Mouse (Mus musculus) kidney, postnatal 0 days (tissue): ENCODE data around the gene 9130409I23Rik. TPM values are rescaled to one million over a fixed set of nuclear protein-coding genes. Genes with fewer than 3 reads are reported as not detected.

Experiments used
- ATAC-seq: fragments of 200-750 bp; cut with Nextera tagmentation; replicated peaks from 2 replicates; pipeline ENCODE4 v1.8.0; 2017; ENCODE audit warnings: low read depth, moderate number of reproducible peaks, moderate TSS enrichment, moderate library complexity; ENCODE audit not compliant: low FRiP score
- DNase-seq: peaks from one replicate; pipeline ENCODE4 v3.0.0-alpha.2; 2016; ENCODE audit warnings: low spot score
- H3K27ac ChIP-seq: fragments of 300-500 bp; sonication (generic); 2 replicates; pipeline ENCODE4 v1.5.1; 2014; ENCODE audit warnings: mild to moderate bottlenecking
- H3K27me3 ChIP-seq: fragments of 300-500 bp; sonication (generic); 2 replicates; pipeline ENCODE4 v1.6.1; 2014; ENCODE audit warnings: low read length, mixed read lengths; ENCODE audit not compliant: insufficient read depth
- H3K36me3 ChIP-seq: fragments of 300-500 bp; sonication (generic); 2 replicates; pipeline ENCODE4 v1.6.1; 2014; ENCODE audit warnings: low read length, mixed read lengths; ENCODE audit not compliant: insufficient read depth
- H3K4me1 ChIP-seq: fragments of 300-500 bp; sonication (generic); replicated peaks from 2 replicates; pipeline ENCODE4 v1.6.1; 2014; ENCODE audit warnings: antibody characterized with exemption, low read length, mixed read lengths; ENCODE audit not compliant: insufficient read depth
- H3K4me2 ChIP-seq: fragments of 300-500 bp; sonication (generic); 2 replicates; pipeline ENCODE4 v1.6.1; 2014; ENCODE audit warnings: mild to moderate bottlenecking, low read length, moderate library complexity, mixed read lengths
- H3K4me3 ChIP-seq: fragments of 300-500 bp; sonication (generic); replicated peaks from 2 replicates; pipeline ENCODE4 v1.5.1; 2014; ENCODE audit warnings: low read depth, low read length
- H3K9ac ChIP-seq: fragments of 300-500 bp; sonication (generic); 2 replicates; pipeline ENCODE4 v1.6.1; 2014; ENCODE audit warnings: low read depth, low read length
- H3K9me3 ChIP-seq: fragments of 300-500 bp; sonication (generic); replicated peaks from 2 replicates; pipeline ENCODE4 v1.6.1; 2016; ENCODE audit warnings: low read length, inconsistent platforms, mixed read lengths
- CTCF ChIP-seq: IDR thresholded peaks from 2 replicates; pipeline ENCODE4 v1.5.1; 2016; ENCODE audit warnings: antibody characterized with exemption, low read depth, mild to moderate bottlenecking, moderate library complexity
- WGBS: fragments of 180-500 bp; shearing (Covaris S2); extraction: QIAGEN DNeasy Blood & Tissue Kit; methylation state at CpG from one replicate; pipeline ENCODE4 v1.1.7; 2014; 5-methylcytosine and 5-hydroxymethylcytosine counted together
- polyA plus RNA-seq: library from polyadenylated mRNA; unstranded; fragments of >200 nt; fragmentation: Nextera tagmentation; extraction: Ambion mirVana; gene quantifications from 2 replicates; pipeline ENCODE4 v1.2.1, GENCODE M21; 2015

Gene 9130409I23Rik
- polyA plus RNA-seq, 1 experiment from 2014 or later: 0.08 TPM

DNA sequence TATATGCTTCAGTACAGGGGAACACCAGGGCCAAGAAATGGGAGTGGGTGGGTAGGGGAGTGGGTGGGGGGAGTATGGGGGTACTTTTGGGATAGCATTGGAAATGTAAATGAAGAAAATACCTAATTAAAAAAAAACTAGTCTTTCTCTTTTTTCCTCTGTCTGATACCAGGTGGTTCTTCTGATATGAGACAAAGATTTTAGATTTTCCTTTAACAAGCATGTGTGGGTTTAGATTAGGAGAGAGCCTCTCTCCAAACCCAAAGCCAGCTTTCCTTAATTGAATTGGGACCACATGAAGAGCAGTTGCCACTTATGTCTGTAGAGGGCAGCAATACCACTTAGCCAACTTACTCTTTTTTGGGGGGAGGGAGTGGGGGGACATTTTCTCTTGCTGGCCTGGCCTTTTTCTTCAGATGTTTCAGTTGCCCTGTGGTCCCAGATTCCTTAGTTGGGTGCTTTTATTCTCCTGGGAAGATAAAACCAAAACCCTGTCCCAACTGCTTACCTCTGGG, 1.7 kb upstream of the 9130409I23Rik start:
- H3K4me3 ChIP-seq: no peak overlapping the region

DNA sequence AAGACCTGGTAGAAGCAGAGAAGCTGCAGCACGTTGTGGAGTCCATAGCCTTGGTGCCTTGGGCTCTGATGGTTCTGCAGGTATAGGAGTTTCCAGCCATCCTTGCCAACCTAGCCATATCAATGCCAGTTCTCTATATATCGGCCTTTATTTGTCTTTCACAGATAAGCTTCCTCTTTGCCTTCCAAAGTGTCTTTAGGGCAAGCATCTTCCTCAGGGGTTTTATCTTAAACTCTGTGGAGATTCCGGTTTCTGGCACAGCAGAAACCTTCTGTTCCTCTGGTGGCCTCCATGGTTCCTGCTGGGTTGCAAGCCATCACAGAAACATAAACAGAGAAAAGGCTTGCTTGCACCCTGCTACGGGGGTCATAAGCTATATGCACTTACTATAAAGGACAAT, 1.9 kb downstream of the 9130409I23Rik start:
- no peaks in the 10 kb centered on the region for H3K36me3 ChIP-seq
- H3K9me3 ChIP-seq: no peaks in the 10 kb centered on the region
- WGBS: 88% methylated on average over 4 of the region's 4 CpGs
- DNase-seq (no peak), ATAC-seq (no peak)
- H3K4me3 ChIP-seq: no peak overlapping the region
- no peaks in the 10 kb centered on the region for H3K4me1 ChIP-seq
- H3K4me2 ChIP-seq: no peak overlapping the region
- H3K9ac ChIP-seq: no peak overlapping the region
- no peak for TF ChIP-seq CTCF
- H3K27ac ChIP-seq: no peak overlapping the region
- H3K27me3 ChIP-seq: no peaks in the 10 kb centered on the region

More for the DNA sequence above, 1.7 kb upstream of the 9130409I23Rik start:
- no peaks in the 10 kb centered on the region for H3K4me1 ChIP-seq
- H3K4me2 ChIP-seq: no peak overlapping the region
- DNase-seq (no peak), ATAC-seq (no peak)
- H3K27me3 ChIP-seq: no peaks in the 10 kb centered on the region
- no peak overlapping the region for H3K9ac ChIP-seq
- no peaks in the 10 kb centered on the region for H3K36me3 ChIP-seq
- no peaks in the 10 kb centered on the region for H3K9me3 ChIP-seq
- TF ChIP-seq CTCF: peak; percentile 55
- H3K27ac ChIP-seq: no peak overlapping the region

DNA sequence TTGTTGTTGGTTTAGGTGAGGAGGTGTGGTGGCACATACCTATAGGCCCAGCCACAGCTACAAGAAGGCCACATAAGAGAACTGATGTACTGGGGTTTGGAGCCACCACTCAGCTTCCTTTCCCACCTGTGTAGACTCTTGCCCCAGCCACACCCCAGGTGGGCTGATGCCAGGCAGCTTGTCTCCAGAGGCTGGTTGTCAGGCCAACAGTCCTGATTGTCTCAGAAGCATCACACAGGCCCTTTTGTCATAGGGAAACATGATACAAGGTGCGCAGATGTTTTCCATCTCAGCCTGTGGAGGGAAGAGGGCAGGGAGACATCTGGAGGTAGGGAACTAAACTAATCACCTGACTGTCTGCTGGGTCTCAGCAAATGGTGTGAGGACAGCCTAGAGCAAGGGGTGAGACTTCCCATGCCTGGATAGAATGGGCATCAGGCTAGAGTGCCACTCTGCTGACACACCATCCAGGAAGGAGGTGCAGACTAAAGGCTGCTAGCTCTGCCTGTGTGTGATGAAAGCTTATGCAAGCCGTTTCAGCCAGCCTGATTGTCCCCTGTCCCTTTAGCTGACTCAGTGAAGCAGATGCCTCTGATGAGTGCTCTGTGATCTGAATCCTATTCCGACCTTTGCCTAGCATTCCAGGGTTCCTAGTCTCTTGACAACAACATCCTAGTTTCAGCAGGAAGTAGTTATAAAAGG, 10.9 kb downstream of the 9130409I23Rik start:
- ATAC-seq (no peak), DNase-seq (no peak)
- TF ChIP-seq CTCF: no peak
- H3K27ac ChIP-seq: no peak overlapping the region
- no peak overlapping the region for H3K4me3 ChIP-seq
- no peak overlapping the region for H3K9ac ChIP-seq
- H3K4me1 ChIP-seq: no peaks in the 10 kb centered on the region
- H3K4me2 ChIP-seq: no peak overlapping the region
- H3K9me3 ChIP-seq: no peaks in the 10 kb centered on the region
- H3K36me3 ChIP-seq: no peaks in the 10 kb centered on the region
- WGBS: 60% methylated on average over 3 of the region's 3 CpGs
- H3K27me3 ChIP-seq: no peaks in the 10 kb centered on the region

DNA sequence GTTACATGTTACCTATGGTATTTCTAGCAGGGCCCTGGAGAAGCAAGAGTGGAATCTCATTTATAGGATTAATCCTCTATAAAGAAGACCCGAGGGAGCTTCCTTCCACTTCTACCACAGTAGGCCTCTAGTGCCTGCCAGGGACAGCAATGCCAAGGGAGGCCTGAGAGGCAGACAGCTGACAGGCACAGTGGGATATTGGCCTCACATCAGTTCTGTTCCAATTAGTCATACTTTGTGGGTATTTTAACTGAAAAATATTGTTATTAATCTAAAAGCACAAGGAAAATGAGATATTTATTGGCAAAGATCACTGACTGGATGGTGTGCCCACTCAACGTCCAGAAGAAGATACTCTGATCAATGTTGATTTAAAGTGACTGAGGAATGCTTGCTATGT, 13.0 kb downstream of the 9130409I23Rik start:
- Histone ChIP-seq H3K4me1 (no peaks in the 10 kb centered on the region), H3K4me2 (no peak overlapping the region), H3K9ac (no peak overlapping the region), H3K9me3 (no peaks in the 10 kb centered on the region), H3K27me3 (no peaks in the 10 kb centered on the region), H3K27ac (no peak overlapping the region), H3K4me3 (no peak overlapping the region), H3K36me3 (no peaks in the 10 kb centered on the region)
- 52% methylated on average over 2 of the region's 2 CpGs for WGBS
- ATAC-seq (no peak), DNase-seq (no peak)
- TF ChIP-seq CTCF: no peak

DNA sequence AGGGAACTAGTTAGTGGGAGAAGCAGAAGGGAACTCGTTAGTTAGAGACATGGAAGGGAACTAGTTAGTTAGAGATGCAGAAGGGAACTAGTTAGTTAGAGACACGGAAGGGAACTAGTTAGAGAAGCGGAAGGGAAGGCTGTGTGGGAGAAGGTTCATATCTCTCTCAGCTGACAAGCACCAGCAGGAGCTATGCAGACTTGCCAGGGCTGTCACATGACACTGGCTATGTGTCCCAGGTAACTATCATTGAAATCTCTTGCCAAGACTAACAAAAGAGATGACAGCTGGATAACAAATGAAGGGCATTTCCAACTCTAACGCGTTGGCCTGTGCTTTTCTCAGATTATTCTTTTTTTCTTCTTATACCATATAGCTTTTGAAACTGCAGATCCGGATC, 13.6 kb downstream of the 9130409I23Rik start:
- no peaks in the 10 kb centered on the region for H3K27me3 ChIP-seq
- ATAC-seq (no peak), DNase-seq (no peak)
- no peaks in the 10 kb centered on the region for H3K9me3 ChIP-seq
- H3K4me3 ChIP-seq: no peak overlapping the region
- H3K4me2 ChIP-seq: no peak overlapping the region
- no peaks in the 10 kb centered on the region for H3K36me3 ChIP-seq
- no peaks in the 10 kb centered on the region for H3K4me1 ChIP-seq
- no peak for TF ChIP-seq CTCF
- WGBS: 64% methylated on average over 6 of the region's 6 CpGs
- no peak overlapping the region for H3K27ac ChIP-seq
- H3K9ac ChIP-seq: no peak overlapping the region

DNA sequence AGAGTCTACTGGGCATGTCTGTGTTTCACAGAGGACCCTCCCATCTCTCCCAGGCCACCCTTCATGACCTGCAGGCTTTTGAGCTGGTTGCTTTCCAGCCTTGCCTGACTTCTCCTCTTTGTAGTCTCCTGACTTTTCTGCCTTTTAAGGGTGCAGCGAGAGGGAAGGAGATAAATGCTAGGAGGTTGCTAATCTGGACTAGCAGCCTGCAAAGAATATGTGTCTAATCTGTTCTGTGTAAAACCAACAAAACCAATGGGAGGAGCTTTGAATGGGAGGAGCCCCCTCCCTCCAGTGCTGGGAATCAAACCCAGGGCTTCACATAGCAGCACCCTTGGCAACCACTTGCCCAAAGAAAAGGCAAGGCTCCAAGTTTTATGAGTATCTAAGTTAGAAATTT, 17.3 kb downstream of the 9130409I23Rik start:
- DNase-seq (no peak), ATAC-seq (no peak)
- 70% methylated on average over 1 of the region's 1 CpGs for WGBS
- Histone ChIP-seq H3K4me2 (no peak overlapping the region), H3K27me3 (no peaks in the 10 kb centered on the region), H3K4me3 (no peak overlapping the region), H3K27ac (no peak overlapping the region), H3K9ac (no peak overlapping the region), H3K4me1 (no peaks in the 10 kb centered on the region), H3K36me3 (no peaks in the 10 kb centered on the region), H3K9me3 (no peaks in the 10 kb centered on the region)
- TF ChIP-seq CTCF: no peak

DNA sequence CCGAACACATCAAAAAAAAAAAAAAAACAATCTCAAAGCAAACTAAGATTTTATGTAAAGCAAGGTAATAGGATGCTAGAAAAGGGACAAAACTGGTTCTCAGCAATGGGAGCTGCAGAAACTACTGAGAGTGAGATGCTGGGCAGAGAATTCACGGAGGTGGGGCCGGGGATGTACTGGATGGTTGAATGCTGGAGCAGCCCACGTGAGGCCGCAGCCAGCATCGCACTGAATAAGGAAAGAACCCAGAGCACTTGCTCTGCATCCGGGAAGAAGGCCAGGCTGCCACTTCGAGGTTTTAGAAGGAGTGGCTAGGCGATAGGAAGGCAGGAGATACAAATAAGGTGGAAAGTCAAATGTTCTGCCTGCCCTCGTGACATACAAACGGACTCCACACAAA, 18.6 kb downstream of the 9130409I23Rik start:
- no peak overlapping the region for H3K9ac ChIP-seq
- no peak overlapping the region for H3K4me3 ChIP-seq
- H3K36me3 ChIP-seq: no peaks in the 10 kb centered on the region
- WGBS: 58% methylated on average over 11 of the region's 11 CpGs
- H3K4me1 ChIP-seq: no peaks in the 10 kb centered on the region
- no peaks in the 10 kb centered on the region for H3K9me3 ChIP-seq
- no peaks in the 10 kb centered on the region for H3K27me3 ChIP-seq
- H3K4me2 ChIP-seq: no peak overlapping the region
- DNase-seq (no peak), ATAC-seq (no peak)
- TF ChIP-seq CTCF: no peak
- no peak overlapping the region for H3K27ac ChIP-seq
